ENCODE assay signal across 10 mouse cellular contexts in the genomic region with DNA sequence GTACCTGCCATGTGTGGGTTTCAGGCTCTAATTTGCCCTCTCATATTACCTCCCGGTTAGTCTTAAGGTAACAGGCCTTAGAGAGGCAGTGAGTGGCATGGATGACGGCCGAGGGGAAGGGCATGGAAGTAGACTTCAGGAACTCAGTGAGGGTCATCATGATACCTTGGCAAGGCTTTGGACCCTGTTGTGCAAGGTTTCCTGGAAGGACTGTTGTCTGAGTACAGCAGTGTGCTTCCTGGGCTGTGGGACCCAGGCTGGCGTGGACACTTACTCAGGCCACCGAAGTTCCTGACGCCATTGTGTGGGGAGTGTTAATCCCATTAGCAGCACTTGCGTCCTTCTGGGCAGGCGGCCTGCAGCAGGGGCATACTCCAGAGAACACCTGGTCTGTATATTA. TPM values are rescaled to one million over a fixed set of nuclear protein-coding genes. Genes with fewer than 3 reads are reported as not detected.
DNase-seq lines count a peak whose midpoint lies in the region; ATAC-seq and TF ChIP-seq lines count a peak whose summit lies in the region.
"Had no signal": no experiment of that assay in that cellular context is flagged by ENCODE, and none has a peak within 500 bp of the region (broad histone marks: within the 10 kb centered on the region; RNA-seq: fewer than 3 reads in every experiment).

No protein-coding gene starts in this region.

- TF ChIP-seq CTCF in stomach, postnatal 0 days (IDR thresholded peaks at IDR 0.05; ENCODE audit: low read depth), result no peak

- no peak for DNase-seq in heart, postnatal 36 days
- no peak for DNase-seq in stomach, postnatal 0 days (ENCODE audit: low spot score)
- DNase-seq in thymus, postnatal 25 days, result no peak
- DNase-seq: thymus, postnatal 4 days had no signal

- ATAC-seq in heart, embryonic 14.5 days (ENCODE audit: insufficient number of reproducible peaks, insufficient read depth, low FRiP score, low read depth), result no peak
- no peak for ATAC-seq in midbrain, embryonic 15.5 days (replicated peaks)
- no peak for ATAC-seq in midbrain, embryonic 16.5 days
- ATAC-seq in limb, embryonic 13.5 days (ENCODE audit: low FRiP score, low read depth), result no peak
- no peak for ATAC-seq in stomach, postnatal 0 days (ENCODE audit: low FRiP score, low TSS enrichment)
- ATAC-seq in erythroid progenitor cell, adult 5-6 weeks (replicated peaks; ENCODE audit: low FRiP score, poor library complexity, severe bottlenecking), result no peak
- ATAC-seq: activated CD4-positive, CD25-positive, alpha-beta regulatory T cell, adult 4 months had no signal

- 83% methylated on average over 8 of the region's 8 CpGs for WGBS in heart, embryonic 14.5 days
- WGBS in midbrain, embryonic 15.5 days, result 41% methylated on average over 8 of the region's 8 CpGs
- 42% methylated on average over 8 of the region's 8 CpGs for WGBS in midbrain, embryonic 16.5 days
- 66% methylated on average over 8 of the region's 8 CpGs for WGBS in limb, embryonic 13.5 days
- 76% methylated on average over 8 of the region's 8 CpGs for WGBS in stomach, postnatal 0 days

- peaks cover 57 to 70% of the 10 kb centered on the region in 2 experiments for H3K4me1 ChIP-seq in heart, embryonic 14.5 days (ENCODE audit: control insufficient read depth in 2 of 2, insufficient read depth in 2 of 2, low read length in 2 of 2)
- H3K4me1 ChIP-seq in midbrain, embryonic 15.5 days, result peaks cover 42% of the 10 kb centered on the region
- H3K4me1 ChIP-seq in midbrain, embryonic 16.5 days (ENCODE audit: control insufficient read depth, insufficient read depth, low read length), result peaks cover 19% of the 10 kb centered on the region
- peaks cover 67% of the 10 kb centered on the region for H3K4me1 ChIP-seq in limb, embryonic 13.5 days
- peaks cover 19% of the 10 kb centered on the region for H3K4me1 ChIP-seq in stomach, postnatal 0 days (replicated peaks; ENCODE audit: control insufficient read depth, insufficient read depth)

- intact Hi-C loops in heart, postnatal 36 days (cut with DNase I), result no loop called here

- peak overlapping the region; percentile 64; the same call in 1 of the 2 replicates for H3K9ac ChIP-seq in heart, embryonic 14.5 days (ENCODE audit: low read length)
- H3K9ac ChIP-seq in midbrain, embryonic 15.5 days, result no peak overlapping the region
- no peak overlapping the region for H3K9ac ChIP-seq in midbrain, embryonic 16.5 days (ENCODE audit: low read depth, low read length)
- peak overlapping the region; percentile 26; the same call in 1 of the 2 replicates for H3K9ac ChIP-seq in limb, embryonic 13.5 days
- H3K9ac ChIP-seq in stomach, postnatal 0 days (ENCODE audit: low read length), result peak overlapping the region; percentile 31; the same call in 1 of the 2 replicates

- H3K36me3 ChIP-seq in heart, embryonic 14.5 days (ENCODE audit: control insufficient read depth, insufficient read depth, low read length), result peaks cover 11% of the 10 kb centered on the region
- no peaks in the 10 kb centered on the region for H3K36me3 ChIP-seq in midbrain, embryonic 15.5 days (replicated peaks)
- H3K36me3 ChIP-seq in midbrain, embryonic 16.5 days (ENCODE audit: control insufficient read depth, insufficient read depth, low read length), result peaks cover 4% of the 10 kb centered on the region; the same call in 1 of the 2 replicates
- H3K36me3 ChIP-seq in limb, embryonic 13.5 days, result peaks cover 24% of the 10 kb centered on the region
- H3K36me3 ChIP-seq in stomach, postnatal 0 days (ENCODE audit: control insufficient read depth, insufficient read depth, low read length), result peaks cover 2% of the 10 kb centered on the region; the same call in 1 of the 2 replicates

- no peak overlapping the region for H3K4me2 ChIP-seq in heart, embryonic 14.5 days (ENCODE audit: low read length)
- no peak overlapping the region for H3K4me2 ChIP-seq in midbrain, embryonic 15.5 days
- no peak overlapping the region for H3K4me2 ChIP-seq in midbrain, embryonic 16.5 days (ENCODE audit: low read length)
- no peak overlapping the region for H3K4me2 ChIP-seq in limb, embryonic 13.5 days (replicated peaks)
- H3K4me2 ChIP-seq in stomach, postnatal 0 days (replicated peaks; ENCODE audit: low read depth), result no peak overlapping the region

- H3K27ac ChIP-seq in heart, embryonic 14.5 days (replicated peaks in 1 of 2; ENCODE audit: control insufficient read depth in 1 of 2, insufficient read depth in 1 of 2, low read depth in 2 of 2, low read length in 2 of 2), result peak overlapping the region in 1 of 2 experiments; percentile 97; a peak in 1 of 4 replicates
- 0 out of 2 replicates have a peak overlapping the region, but pooled peaks have one; percentile 26 for H3K27ac ChIP-seq in midbrain, embryonic 15.5 days
- H3K27ac ChIP-seq in midbrain, embryonic 16.5 days (ENCODE audit: low read length), result no peak overlapping the region
- H3K27ac ChIP-seq in limb, embryonic 13.5 days, result peak overlapping the region; percentile 75
- H3K27ac ChIP-seq in stomach, postnatal 0 days (replicated peaks), result peak overlapping the region; percentile 70

- no peak for TF ChIP-seq EP300 in stomach, postnatal 0 days (optimal IDR thresholded peaks at IDR 0.05)

- H3K27me3 ChIP-seq in heart, embryonic 14.5 days (ENCODE audit: control insufficient read depth, insufficient read depth, low read length), result no peaks in the 10 kb centered on the region
- no peaks in the 10 kb centered on the region for H3K27me3 ChIP-seq in midbrain, embryonic 15.5 days (replicated peaks)
- no peaks in the 10 kb centered on the region for H3K27me3 ChIP-seq in midbrain, embryonic 16.5 days (ENCODE audit: control insufficient read depth, insufficient read depth, low read depth, low read length)
- no peaks in the 10 kb centered on the region for H3K27me3 ChIP-seq in limb, embryonic 13.5 days
- no peaks in the 10 kb centered on the region for H3K27me3 ChIP-seq in stomach, postnatal 0 days (ENCODE audit: control insufficient read depth, insufficient read depth, low read length)

- H3K4me3 ChIP-seq in heart, embryonic 14.5 days (ENCODE audit: control insufficient read depth in 1 of 2, insufficient read depth in 1 of 2, low read depth in 1 of 2, low read length in 2 of 2), result no peak overlapping the region
- no peak overlapping the region for H3K4me3 ChIP-seq in midbrain, embryonic 15.5 days
- H3K4me3 ChIP-seq in midbrain, embryonic 16.5 days (ENCODE audit: low read depth, low read length), result no peak overlapping the region
- H3K4me3 ChIP-seq in limb, embryonic 13.5 days, result no peak overlapping the region
- H3K4me3 ChIP-seq in stomach, postnatal 0 days (ENCODE audit: low read depth, low read length), result no peak overlapping the region

- no peaks in the 10 kb centered on the region for H3K9me3 ChIP-seq in heart, embryonic 14.5 days (ENCODE audit: control insufficient read depth, low read length)
- H3K9me3 ChIP-seq in midbrain, embryonic 15.5 days, result no peaks in the 10 kb centered on the region
- H3K9me3 ChIP-seq in midbrain, embryonic 16.5 days (replicated peaks; ENCODE audit: control insufficient read depth, low read length, poor library complexity, severe bottlenecking), result no peaks in the 10 kb centered on the region
- no peaks in the 10 kb centered on the region for H3K9me3 ChIP-seq in limb, embryonic 13.5 days
- H3K9me3 ChIP-seq in stomach, postnatal 0 days (ENCODE audit: control insufficient read depth, low read length), result no peaks in the 10 kb centered on the region

RNA-seq across cellular contexts. Expression of a gene that starts 15.1 kb away (rescaled TPM):
- polyA plus RNA-seq in heart, embryonic 14.5 days (2014; fragmentation: Nextera tagmentation; extraction: Ambion mirVana), result 33.2 and 34.2 TPM in 2 replicates
- 10 to 100 TPM; 67.9 to 75.2 TPM for total RNA-seq in heart, postnatal 36 days (2021)
- 62.8 and 63.9 TPM in 2 replicates for polyA plus RNA-seq in midbrain, embryonic 15.5 days (2015; fragmentation: Nextera tagmentation; extraction: Ambion mirVana)
- 60.7 and 63.4 TPM in 2 replicates for polyA plus RNA-seq in midbrain, embryonic 16.5 days (2015; fragmentation: Nextera tagmentation; extraction: Ambion mirVana)
- 61.2 and 65.4 TPM in 2 replicates for polyA plus RNA-seq in limb, embryonic 13.5 days (2015; fragmentation: Nextera tagmentation; extraction: Ambion mirVana)
- polyA plus RNA-seq in stomach, postnatal 0 days (2015; fragmentation: Nextera tagmentation; extraction: Ambion mirVana), result 28.4 and 30.5 TPM in 2 replicates
- 27.4 and 32.3 TPM in 2 replicates for total RNA-seq in erythroid progenitor cell, adult 5-6 weeks (2015; ENCODE audit: low replicate concordance)
- 41.3 and 44.3 TPM in 2 replicates for total RNA-seq in erythroid progenitor cell, adult 5-6 weeks (2017; ENCODE audit: low replicate concordance)

Comparison
In these comparisons a context has a peak if more than half of its experiments do, and no peak if none do; other contexts are left out.
1. H3K9ac ChIP-seq: peak in heart, embryonic 14.5 days (single experiment), limb, embryonic 13.5 days (single experiment) and stomach, postnatal 0 days (single experiment); none in midbrain, embryonic 15.5 days (single experiment) and midbrain, embryonic 16.5 days (single experiment).